Mouse (Mus musculus): ENCODE measurements around the gene Gm10837. TPM values are rescaled to one million over a fixed set of nuclear protein-coding genes. Genes with fewer than 3 reads are reported as not detected.

The Gm10837 gene
- polyA plus RNA-seq (2016; fragmentation: Nextera tagmentation; extraction: Ambion mirVana): 0.57 and 0.68 TPM in 2 replicates

DNA sequence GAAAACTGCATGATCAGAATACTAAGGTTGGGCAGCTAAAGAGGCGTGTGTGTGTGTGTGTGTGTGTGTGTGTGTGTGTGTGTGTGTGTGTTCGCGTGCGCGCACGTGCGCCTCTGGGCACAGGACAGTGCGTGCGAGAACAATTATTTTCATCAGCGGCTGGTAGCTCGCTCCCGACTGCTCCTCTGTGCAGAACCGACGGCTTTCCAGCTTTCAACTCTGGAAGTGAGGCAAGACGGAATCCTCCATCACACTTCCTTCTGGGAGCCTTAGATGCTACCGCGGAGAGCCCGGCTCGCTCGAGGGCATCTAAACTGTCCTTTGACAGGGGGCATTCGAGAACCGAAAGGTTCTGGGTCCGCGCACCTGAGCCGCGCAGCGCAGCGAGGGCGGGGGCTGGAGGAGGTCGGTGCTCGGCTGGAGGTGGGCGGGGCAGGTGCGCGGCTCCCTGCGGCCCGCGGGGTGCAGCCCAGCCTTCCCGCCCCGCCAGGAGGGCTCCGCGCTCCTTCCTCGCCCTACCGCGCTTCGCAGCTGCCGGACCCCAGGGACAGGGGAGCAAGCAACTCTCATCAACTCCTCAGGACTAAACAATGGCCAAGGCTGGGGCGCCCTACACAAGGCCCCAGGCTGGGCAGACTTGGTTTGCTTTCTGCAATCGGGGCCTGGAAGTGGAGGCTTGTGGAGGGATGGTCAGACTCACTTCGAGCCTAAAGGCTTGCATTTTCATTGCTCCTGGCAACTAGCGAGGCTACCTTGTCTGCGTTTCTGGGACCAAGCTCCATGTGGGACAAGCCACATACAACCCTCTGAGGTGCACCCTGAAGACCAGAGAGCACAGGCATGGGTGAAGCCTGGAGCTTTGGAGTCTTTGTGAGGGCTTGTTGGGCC, at the start of gene Gm10837:
Gm10837 (plus strand) TSS at position 146 of the 888 bp plus-strand sequence.
- under 1% methylated on average over 51 of the region's 51 CpGs for WGBS
- Histone ChIP-seq H3K4me2 (replicated peaks) (peak within 1 kb of the TSS; percentile 60), H3K27ac (no peak within 1 kb of the TSS), H3K9me3 (peaks cover 4% of the 10 kb centered on the region; the same call in 1 of the 2 replicates), H3K4me3 (peak within 1 kb of the TSS; percentile 28), H3K9ac (no peak within 1 kb of the TSS), H3K27me3 (replicated peaks) (peaks cover 36% of the 10 kb centered on the region), H3K36me3 (no peaks in the 10 kb centered on the region), H3K4me1 (0 out of 2 replicates have a peak, but pooled peaks cover 12% of the 10 kb centered on the region)
- ATAC-seq (ENCODE audit: low FRiP score, low read depth): peak; percentile 90

DNA sequence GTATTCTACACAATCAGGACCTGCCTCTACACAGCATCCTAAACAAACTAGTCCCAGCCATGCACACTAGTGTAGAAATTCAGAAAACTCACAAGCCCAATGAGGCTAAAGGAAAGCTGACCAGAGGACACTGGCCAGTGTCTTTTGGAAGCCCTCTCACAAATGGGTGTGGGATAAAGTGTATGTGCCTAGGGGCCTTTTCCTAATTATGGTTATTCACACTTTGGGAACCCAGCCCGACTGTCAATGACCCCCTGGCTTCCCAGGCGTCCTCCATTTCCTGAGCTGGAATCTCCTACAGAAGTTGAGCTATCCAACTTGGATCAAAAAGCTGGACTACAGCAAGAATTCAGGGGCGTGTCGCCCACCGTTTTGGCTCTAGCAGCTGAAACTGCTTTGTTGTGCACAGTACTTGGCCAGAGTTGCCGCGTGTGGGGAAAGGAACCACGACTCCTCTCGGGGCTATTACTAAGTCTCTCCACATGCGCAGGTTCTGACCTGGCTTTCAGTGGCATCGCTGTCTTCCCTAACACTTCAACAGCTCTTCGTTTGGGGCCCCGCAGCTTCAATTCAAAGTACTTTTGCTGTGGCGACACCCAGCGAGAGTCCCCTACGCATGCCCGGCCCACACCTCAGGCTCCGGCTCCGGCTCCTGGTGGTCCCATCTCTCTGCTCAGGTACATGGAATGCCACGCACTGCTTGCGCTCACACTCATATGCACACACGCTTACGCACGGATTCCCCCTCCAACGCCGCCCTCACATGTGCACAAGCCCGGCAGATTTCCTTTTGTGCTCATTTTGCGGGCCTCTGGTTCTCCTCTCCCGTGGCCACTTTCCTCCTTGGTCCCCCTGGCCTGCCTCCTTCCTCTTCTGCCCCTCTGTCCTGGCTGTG, 40.5 kb upstream of the Gm10837 start:
- H3K4me1 ChIP-seq: peaks cover 46% of the 10 kb centered on the region
- peak overlapping the region; percentile 72 for H3K4me2 ChIP-seq (replicated peaks)
- peaks cover 57% of the 10 kb centered on the region for H3K27me3 ChIP-seq (replicated peaks)
- H3K9ac ChIP-seq: peak overlapping the region; percentile 57
- H3K4me3 ChIP-seq: peak overlapping the region; percentile 36
- no peak overlapping the region; the same call in 1 of the 2 replicates for H3K27ac ChIP-seq
- H3K9me3 ChIP-seq: no peaks in the 10 kb centered on the region
- no peaks in the 10 kb centered on the region for H3K36me3 ChIP-seq
- 3% methylated on average over 29 of the region's 29 CpGs for WGBS
- ATAC-seq (ENCODE audit: low FRiP score, low read depth): 0 out of 2 replicates have a peak, but pooled peaks have one; percentile 0

DNA sequence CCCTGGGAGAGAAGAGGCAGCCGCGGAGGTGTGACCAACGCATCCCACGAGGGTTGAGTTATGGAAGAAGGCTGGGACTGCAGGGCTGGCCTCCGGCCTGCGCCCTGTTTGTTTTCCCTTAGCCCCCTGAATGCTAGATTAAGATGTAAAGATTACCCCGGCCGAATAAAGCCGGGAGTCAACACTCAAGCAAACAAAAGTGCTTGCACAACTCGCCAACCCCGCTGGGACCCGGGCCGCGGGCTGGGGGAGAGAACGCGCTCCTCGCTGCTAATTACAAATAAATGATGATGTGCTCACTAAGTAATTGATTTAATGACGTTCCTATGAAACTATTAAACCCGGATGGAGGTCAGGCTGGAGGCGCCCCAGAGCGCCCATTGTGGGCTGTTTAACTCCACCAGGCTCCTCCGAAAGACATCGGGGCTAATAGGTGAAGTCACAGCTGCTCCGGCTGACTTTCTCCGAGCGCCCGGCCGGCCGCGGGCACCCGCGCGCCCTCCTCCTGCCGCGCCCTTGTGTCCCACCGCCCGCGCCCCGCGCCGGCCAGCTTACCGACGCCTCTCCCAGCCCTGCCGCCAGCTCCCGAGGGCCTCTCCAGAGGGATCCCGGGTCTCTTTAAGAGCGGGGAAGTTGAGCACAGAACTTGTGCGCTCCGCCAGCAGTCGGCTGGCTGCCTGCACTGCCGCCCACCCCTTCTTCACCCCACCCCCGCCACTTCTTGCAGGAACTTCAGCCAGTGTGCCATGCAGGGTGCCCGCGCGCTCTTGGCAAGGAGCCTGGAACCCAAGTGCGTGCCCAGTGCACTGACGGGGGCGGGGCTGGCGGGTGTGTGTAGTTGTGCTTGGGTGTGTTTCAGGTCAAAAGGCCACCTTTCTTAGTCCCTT, 39.6 kb upstream of the Gm10837 start, which contains the start of gene Gm5089:
Gm5089 (minus strand) TSS at position 620 of the 887 bp plus-strand sequence.
- peaks cover 54% of the 10 kb centered on the region for H3K27me3 ChIP-seq (replicated peaks)
- peak within 1 kb of the TSS; percentile 72 for H3K4me2 ChIP-seq (replicated peaks)
- no peaks in the 10 kb centered on the region for H3K36me3 ChIP-seq
- WGBS: under 1% methylated on average over 59 of the region's 59 CpGs
- H3K9ac ChIP-seq: peak within 1 kb of the TSS; percentile 57
- peaks cover 49% of the 10 kb centered on the region for H3K4me1 ChIP-seq
- H3K4me3 ChIP-seq: peak within 1 kb of the TSS; percentile 36
- H3K9me3 ChIP-seq: no peaks in the 10 kb centered on the region
- ATAC-seq (ENCODE audit: low FRiP score, low read depth): peak; percentile 7; the same call in 1 of the 2 replicates
- H3K27ac ChIP-seq: peak within 1 kb of the TSS; percentile 38; the same call in 1 of the 2 replicates

DNA sequence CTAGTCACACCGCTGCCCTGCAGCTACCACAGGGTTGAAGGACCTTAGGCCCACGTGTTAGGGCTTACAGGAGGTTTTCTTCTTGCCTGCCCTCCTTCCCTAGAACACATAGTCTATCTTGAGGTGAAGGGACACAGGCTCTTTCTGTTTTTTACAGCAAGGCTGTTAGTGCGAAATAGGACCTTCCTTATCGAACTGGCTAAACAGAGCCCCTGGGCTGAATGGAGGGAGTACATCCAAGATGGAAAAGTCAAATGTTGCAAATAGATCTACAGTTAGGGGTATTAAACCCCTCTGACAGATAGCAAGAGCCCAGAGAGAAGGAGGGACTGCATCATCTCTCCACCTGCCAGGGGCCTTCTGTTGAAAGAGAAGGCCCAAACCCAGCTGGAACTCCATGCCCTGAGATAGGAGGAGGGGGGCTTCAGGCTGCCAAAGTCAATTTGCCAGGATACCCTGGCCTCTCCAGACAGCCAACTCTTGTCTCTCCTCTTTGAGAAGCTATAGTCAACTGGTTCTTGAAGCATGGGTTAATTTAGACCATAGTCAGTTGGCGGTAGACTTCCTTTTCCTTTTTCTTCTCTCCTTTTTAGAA, 38.7 kb upstream of the Gm10837 start:
- 48% methylated on average over 5 of the region's 5 CpGs for WGBS
- H3K27ac ChIP-seq: no peak overlapping the region
- H3K4me2 ChIP-seq (replicated peaks): peak overlapping the region; percentile 72
- H3K36me3 ChIP-seq: no peaks in the 10 kb centered on the region
- no peak for ATAC-seq (ENCODE audit: low FRiP score, low read depth)
- no peak overlapping the region for H3K9ac ChIP-seq
- H3K9me3 ChIP-seq: no peaks in the 10 kb centered on the region
- no peak overlapping the region for H3K4me3 ChIP-seq
- H3K4me1 ChIP-seq: peaks cover 49% of the 10 kb centered on the region
- peaks cover 55% of the 10 kb centered on the region for H3K27me3 ChIP-seq (replicated peaks)

DNA sequence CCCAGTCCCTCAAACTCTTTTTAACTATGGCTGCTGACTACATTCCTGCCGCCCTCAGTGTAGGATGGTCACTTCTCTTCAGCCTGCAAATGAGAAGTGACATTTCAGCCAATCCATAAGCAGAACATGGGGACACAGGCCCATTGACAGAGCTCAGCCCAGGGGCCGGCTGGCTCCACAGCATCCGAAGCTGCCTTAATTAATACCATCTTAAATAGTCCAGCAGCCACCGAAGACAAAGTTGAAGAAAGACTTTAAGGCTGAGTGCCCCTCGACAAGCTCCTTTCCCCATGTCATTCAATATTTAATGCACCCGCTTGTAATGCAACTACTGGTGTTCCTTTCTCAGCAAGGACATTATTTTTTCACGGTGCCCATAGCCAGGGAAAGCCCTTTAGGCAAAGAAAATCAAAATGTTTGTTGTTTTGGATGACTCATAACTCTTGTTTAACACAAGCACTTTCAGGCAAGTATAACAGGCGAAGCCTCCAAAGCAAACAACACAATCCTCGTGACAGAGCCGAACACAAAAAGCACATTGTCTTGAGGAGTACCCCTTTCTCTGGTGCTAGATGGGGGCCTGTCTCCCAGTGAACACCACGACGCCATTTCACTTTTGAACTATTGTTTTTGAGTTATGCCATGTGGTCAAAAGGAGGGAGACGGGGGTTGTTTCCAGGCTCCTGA, 37.5 kb upstream of the Gm10837 start:
- Histone ChIP-seq H3K27ac (no peak overlapping the region), H3K27me3 (replicated peaks) (peaks cover 52% of the 10 kb centered on the region), H3K9ac (no peak overlapping the region), H3K9me3 (no peaks in the 10 kb centered on the region), H3K4me1 (peaks cover 49% of the 10 kb centered on the region), H3K4me3 (no peak overlapping the region), H3K4me2 (replicated peaks) (peak overlapping the region; percentile 48), H3K36me3 (no peaks in the 10 kb centered on the region)
- peak; percentile 79 for ATAC-seq (ENCODE audit: low FRiP score, low read depth)
- WGBS: 7% methylated on average over 13 of the region's 13 CpGs

DNA sequence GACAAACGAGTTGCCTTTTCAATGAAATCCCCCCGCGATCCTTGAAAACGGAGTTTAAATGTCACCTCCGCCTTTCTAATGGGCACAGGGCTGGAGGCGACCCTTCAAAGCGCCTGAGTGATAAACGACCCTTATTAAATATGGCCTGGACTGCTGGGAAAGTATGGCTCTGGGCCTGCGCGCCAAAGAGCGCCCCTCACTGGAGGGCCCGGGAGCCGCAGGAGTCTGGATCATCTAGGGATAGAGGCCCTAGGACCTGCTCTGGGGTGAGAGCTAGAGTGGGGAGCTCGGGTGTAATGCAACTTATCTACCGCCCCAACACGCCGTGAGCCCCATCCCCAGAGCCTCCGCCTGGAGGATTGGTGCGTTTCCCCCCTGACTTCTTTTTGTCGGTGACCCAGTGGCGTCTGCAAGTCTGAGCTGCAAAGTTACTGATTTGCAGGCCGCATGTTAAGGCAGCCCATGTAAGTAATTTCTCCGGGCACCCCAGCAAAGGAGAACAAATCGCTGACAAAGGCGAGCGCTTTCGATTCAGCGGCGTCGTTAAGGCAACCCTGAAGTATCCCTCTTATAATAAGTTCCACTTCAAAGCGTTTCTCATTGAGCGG, 36.9 kb upstream of the Gm10837 start:
- H3K4me2 ChIP-seq (replicated peaks): peak overlapping the region; percentile 48
- peaks cover 47% of the 10 kb centered on the region for H3K27me3 ChIP-seq (replicated peaks)
- H3K4me3 ChIP-seq: no peak overlapping the region
- H3K27ac ChIP-seq: no peak overlapping the region
- peak; percentile 79 for ATAC-seq (ENCODE audit: low FRiP score, low read depth)
- H3K9me3 ChIP-seq: no peaks in the 10 kb centered on the region
- H3K36me3 ChIP-seq: no peaks in the 10 kb centered on the region
- peaks cover 49% of the 10 kb centered on the region for H3K4me1 ChIP-seq
- WGBS: 3% methylated on average over 32 of the region's 32 CpGs
- no peak overlapping the region for H3K9ac ChIP-seq

DNA sequence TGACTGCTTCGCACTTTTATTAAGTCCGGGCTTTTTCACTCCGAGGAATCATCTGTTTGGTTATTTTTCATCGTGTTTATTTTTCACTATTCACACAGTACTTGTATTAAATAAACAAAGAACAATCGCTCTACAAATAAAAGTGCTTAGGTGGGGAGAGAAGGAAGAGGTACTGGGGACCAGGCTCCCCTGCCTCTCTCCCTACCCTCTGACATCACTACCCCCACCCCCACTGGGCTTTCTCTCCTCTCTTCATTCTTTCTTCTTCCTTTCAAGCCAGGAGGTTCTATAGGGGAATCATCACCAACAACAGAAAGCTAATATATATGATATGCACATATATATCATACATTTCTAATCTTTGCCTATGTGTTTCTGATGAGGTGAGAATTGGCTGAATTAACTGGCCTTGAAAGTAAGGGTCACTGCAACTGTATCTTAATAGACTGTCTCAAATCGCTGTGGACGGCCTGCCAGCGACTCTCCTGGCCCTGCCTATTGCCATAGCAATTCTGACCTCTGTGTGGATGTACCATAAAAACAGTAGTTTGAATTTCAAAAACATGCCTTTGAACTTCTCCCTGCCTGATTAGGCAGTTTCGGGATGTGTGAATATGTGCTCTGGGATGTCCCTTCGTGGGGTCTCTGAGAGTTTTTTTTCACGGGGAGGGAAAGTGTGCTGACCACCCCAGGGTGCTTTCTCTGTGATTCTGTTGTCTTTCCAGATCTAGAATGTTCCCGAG, 36.2 kb upstream of the Gm10837 start:
- no peak overlapping the region for H3K4me3 ChIP-seq
- H3K27me3 ChIP-seq (replicated peaks): peaks cover 43% of the 10 kb centered on the region
- H3K4me2 ChIP-seq (replicated peaks): peak overlapping the region; percentile 48
- 4% methylated on average over 12 of the region's 12 CpGs for WGBS
- peak; percentile 19; the same call in 1 of the 2 replicates for ATAC-seq (ENCODE audit: low FRiP score, low read depth)
- no peak overlapping the region for H3K9ac ChIP-seq
- H3K36me3 ChIP-seq: no peaks in the 10 kb centered on the region
- no peaks in the 10 kb centered on the region for H3K9me3 ChIP-seq
- H3K4me1 ChIP-seq: peaks cover 49% of the 10 kb centered on the region
- no peak overlapping the region for H3K27ac ChIP-seq

DNA sequence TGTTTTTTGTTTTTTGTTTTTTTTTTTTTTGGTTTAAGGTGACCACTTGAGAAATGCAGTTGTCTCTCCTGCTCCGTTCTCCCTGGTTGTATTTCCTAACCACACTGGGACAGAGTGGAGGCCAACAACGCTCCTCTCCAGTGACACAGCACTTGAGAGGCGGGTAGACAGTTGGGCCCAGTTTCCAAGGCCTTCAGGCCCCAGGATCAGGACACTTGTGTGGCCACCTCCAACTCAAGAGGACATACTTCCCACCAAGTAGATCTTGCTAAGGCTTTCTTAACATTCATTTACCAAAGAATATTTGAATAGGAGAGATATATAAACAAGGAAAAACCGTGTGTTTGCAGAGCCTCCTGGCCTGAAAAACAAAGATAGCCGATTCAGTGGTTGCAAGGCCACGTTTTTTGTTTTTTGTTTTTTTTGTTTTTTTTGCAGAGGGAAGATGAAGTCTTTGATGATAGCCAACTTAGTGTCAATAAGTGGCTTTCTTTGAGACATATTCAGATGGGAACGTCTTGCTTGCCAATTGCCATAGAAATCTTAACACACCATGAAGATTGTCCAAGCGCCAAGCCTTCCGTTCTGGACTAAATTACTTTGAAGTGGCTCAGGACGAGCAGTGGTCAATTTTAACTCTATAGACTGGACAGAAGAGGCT, 35.4 kb upstream of the Gm10837 start:
- Histone ChIP-seq H3K36me3 (no peaks in the 10 kb centered on the region), H3K4me1 (peaks cover 46% of the 10 kb centered on the region), H3K9ac (no peak overlapping the region), H3K9me3 (no peaks in the 10 kb centered on the region), H3K27me3 (replicated peaks) (peaks cover 39% of the 10 kb centered on the region), H3K4me3 (no peak overlapping the region), H3K27ac (no peak overlapping the region), H3K4me2 (replicated peaks) (no peak overlapping the region)
- no peak for ATAC-seq (ENCODE audit: low FRiP score, low read depth)
- 20% methylated on average over 10 of the region's 10 CpGs for WGBS

DNA sequence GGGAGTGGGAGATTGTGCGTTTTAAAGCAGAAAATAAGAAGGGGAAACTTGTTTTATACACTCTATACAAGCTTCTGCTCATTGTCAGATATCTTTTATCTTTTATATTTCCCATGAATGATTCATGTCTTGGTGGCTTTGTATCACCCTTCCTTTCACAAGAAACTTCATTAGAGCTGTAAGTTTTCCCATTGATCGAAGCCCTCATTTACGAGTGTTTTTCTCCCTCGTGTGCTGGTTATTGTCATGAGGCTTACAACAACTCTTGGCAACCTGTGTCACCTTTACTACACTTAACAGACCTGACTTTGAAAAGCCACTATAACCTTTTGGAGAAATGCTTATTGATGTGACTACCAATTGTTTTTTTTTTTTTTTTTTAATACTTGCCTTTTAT, 34.8 kb upstream of the Gm10837 start:
- H3K4me2 ChIP-seq (replicated peaks): no peak overlapping the region
- H3K9me3 ChIP-seq: no peaks in the 10 kb centered on the region
- H3K27ac ChIP-seq: no peak overlapping the region
- peaks cover 40% of the 10 kb centered on the region for H3K4me1 ChIP-seq
- no peaks in the 10 kb centered on the region for H3K36me3 ChIP-seq
- no peak overlapping the region for H3K4me3 ChIP-seq
- WGBS: 20% methylated on average over 4 of the region's 4 CpGs
- peaks cover 38% of the 10 kb centered on the region for H3K27me3 ChIP-seq (replicated peaks)
- H3K9ac ChIP-seq: no peak overlapping the region
- no peak for ATAC-seq (ENCODE audit: low FRiP score, low read depth)
